Mouse (Mus musculus) urinary bladder, postnatal 4 days (tissue): Measurements from ENCODE around the gene Ppp1r12a.

Experiments
- DNase-seq, 2 experiments: peaks; one replicate each; pipeline ENCODE4 v3.0.0; 2021 to 2022; ENCODE audit warnings: low spot score in 2 of 2

Ppp1r12a gene

GRCm38 (mm10) chr10:108161261-108162256 is at the start of gene Ppp1r12a:
Gene Ppp1r12a, plus strand, starts transcription at chr10:108162193.
- peak; percentile 96 to 97 for DNase-seq

GRCm38 (mm10) chr10:108113361-108114237 is 48.4 kb upstream of the Ppp1r12a start:
- DNase-seq = no peak

- DNase-seq = no peak
Measured at GRCm38 (mm10) chr10:108118200-108119163, 43.5 kb upstream of the Ppp1r12a start.

- no peak for DNase-seq
Measured at GRCm38 (mm10) chr10:108119416-108119815, 42.6 kb upstream of the Ppp1r12a start.

GRCm38 (mm10) chr10:108124934-108125599 is 36.9 kb upstream of the Ppp1r12a start:
- DNase-seq = no peak

- no peak for DNase-seq
Measured at GRCm38 (mm10) chr10:108129167-108129566, 32.8 kb upstream of the Ppp1r12a start.

GRCm38 (mm10) chr10:108131858-108132257 is 30.1 kb upstream of the Ppp1r12a start:
- no peak for DNase-seq

GRCm38 (mm10) chr10:108133253-108133652 is 28.7 kb upstream of the Ppp1r12a start:
- DNase-seq = no peak

GRCm38 (mm10) chr10:108133745-108134144 is 28.2 kb upstream of the Ppp1r12a start:
- no peak for DNase-seq

- no peak for DNase-seq
Measured at GRCm38 (mm10) chr10:108138347-108138746, 23.6 kb upstream of the Ppp1r12a start.

- DNase-seq = no peak
Measured at GRCm38 (mm10) chr10:108139788-108140187, 22.2 kb upstream of the Ppp1r12a start.

GRCm38 (mm10) chr10:108140742-108141141 is 21.3 kb upstream of the Ppp1r12a start:
- no peak for DNase-seq

- DNase-seq = no peak
Measured at GRCm38 (mm10) chr10:108143991-108144525, 17.9 kb upstream of the Ppp1r12a start.

GRCm38 (mm10) chr10:108145701-108146100 is 16.3 kb upstream of the Ppp1r12a start:
- DNase-seq = no peak

- DNase-seq = no peak
Measured at GRCm38 (mm10) chr10:108147031-108147430, 15.0 kb upstream of the Ppp1r12a start.

- DNase-seq = no peak
Measured at GRCm38 (mm10) chr10:108153301-108153700, 8.7 kb upstream of the Ppp1r12a start.

- DNase-seq = no peak
Measured at GRCm38 (mm10) chr10:108155042-108155686, 6.8 kb upstream of the Ppp1r12a start.

GRCm38 (mm10) chr10:108155687-108156067 is 6.3 kb upstream of the Ppp1r12a start:
- DNase-seq = no peak

- no peak for DNase-seq
Measured at GRCm38 (mm10) chr10:108156128-108156527, 5.9 kb upstream of the Ppp1r12a start.

- DNase-seq = no peak
Measured at GRCm38 (mm10) chr10:108159002-108159401, 3.0 kb upstream of the Ppp1r12a start.
